Mouse (Mus musculus): ENCODE results near the gene Pear1. TPM values are rescaled to one million over a fixed set of nuclear protein-coding genes. Genes with fewer than 3 reads are reported as not detected.

Gene Pear1
- total and polyA plus RNA-seq, 3 experiments, result 0.20 to 1.2 (median 0.46) TPM

DNA sequence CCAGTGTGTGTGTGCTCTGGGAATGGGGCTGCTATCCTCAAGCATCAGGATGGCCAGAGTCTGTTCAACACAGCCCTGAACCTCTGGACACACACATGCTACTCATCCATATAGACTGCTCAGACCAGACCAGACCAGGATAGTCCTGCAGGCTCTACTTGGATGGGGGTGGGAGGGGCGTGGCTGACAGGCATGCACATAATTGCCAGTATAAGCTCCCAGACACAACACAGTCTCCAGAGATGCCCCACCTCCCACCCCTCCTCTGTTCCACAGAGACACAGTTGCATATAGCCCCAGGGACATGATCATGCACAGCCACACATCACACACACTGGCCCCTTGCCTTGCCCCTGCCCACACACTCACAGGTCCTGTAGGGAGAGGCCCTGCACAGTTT lies 34.9 kb downstream of the Pear1 start:
- DNase-seq (ENCODE audit: extremely low read depth), result no peak
- Histone ChIP-seq H3K27ac (ENCODE audit: insufficient read depth, low read depth) (no peak overlapping the region), H3K36me3 (replicated peaks in 1 of 2; ENCODE audit: control insufficient read depth in 1 of 2, insufficient read depth in 1 of 2, low read length in 1 of 2) (no peaks in the 10 kb centered on the region), H3K4me1 (ENCODE audit: control insufficient read depth in 1 of 2, insufficient read depth in 2 of 2) (peaks cover 0 to 10% of the 10 kb centered on the region in 2 experiments; a peak in 2 of 4 replicates), H3K9ac (ENCODE audit: insufficient read depth, low read depth) (no peak overlapping the region), H3K4me3 (replicated peaks in 1 of 3; ENCODE audit: low read depth in 2 of 3, low read length in 2 of 3, poor library complexity in 1 of 3) (no peak overlapping the region), H3K9me3 (replicated peaks; ENCODE audit: low read length) (no peaks in the 10 kb centered on the region), H3K4me2 (ENCODE audit: insufficient read depth, low read depth, poor library complexity, severe bottlenecking) (no peak overlapping the region), H3K79me2 (replicated peaks; ENCODE audit: control insufficient read depth, extremely low read depth, insufficient read depth, poor library complexity, severe bottlenecking) (no peaks in the 10 kb centered on the region), H3K27me3 (replicated peaks) (peaks cover 93% of the 10 kb centered on the region)
- dilution Hi-C loops (cut with MboI; ENCODE audit: extremely low pct_ligation_motif_present, extremely low pct_unique_long_range_greater_than_20kb, low sequenced_read_pairs) (no loop called here), in situ Hi-C loops (cut with MboI; ENCODE audit: low pct_ligation_motif_present, low pct_unique_long_range_greater_than_20kb, low sequenced_read_pairs) (no loop called here)
- TF ChIP-seq E2F4 (IDR thresholded peaks at IDR 0.05; ENCODE audit: insufficient replicate concordance, low read depth, low read length) (no peak), HCFC1 (IDR thresholded peaks at IDR 0.05; ENCODE audit: low read depth, low read length) (no peak), JUN (IDR thresholded peaks at IDR 0.05; ENCODE audit: insufficient read depth, low read depth, low read length) (no peak), USF2 (conservative IDR thresholded peaks at IDR 0.05; ENCODE audit: low read depth, low read length) (no peak), MAFK (IDR thresholded peaks at IDR 0.05; ENCODE audit: insufficient replicate concordance, low read length) (no peak), UBTF (IDR thresholded peaks at IDR 0.05; ENCODE audit: low read depth, low read length) (no peak), MAZ (IDR thresholded peaks at IDR 0.05; ENCODE audit: low read depth, low read length) (no peak), IRF4 (IDR thresholded peaks at IDR 0.05; ENCODE audit: low read depth, low read length) (no peak), BHLHE40 (IDR thresholded peaks at IDR 0.05; ENCODE audit: low read depth, low read length) (no peak), ETS1 (conservative IDR thresholded peaks at IDR 0.05; ENCODE audit: low read depth, low read length) (no peak), POLR2AphosphoS2 (IDR thresholded peaks at IDR 0.05; ENCODE audit: low read depth, low read length) (no peak), ZNF384 (IDR thresholded peaks at IDR 0.05; ENCODE audit: low read depth, low read length) (no peak), CHD1 (IDR thresholded peaks at IDR 0.05; ENCODE audit: low read depth, low read length) (no peak), ZKSCAN1 (IDR thresholded peaks at IDR 0.05; ENCODE audit: borderline replicate concordance, low read depth, low read length) (no peak), ZMIZ1 (IDR thresholded peaks at IDR 0.05; ENCODE audit: low read depth, low read length) (no peak), MYC (IDR thresholded peaks at IDR 0.05; ENCODE audit: low read depth, low read length) (no peak), ZC3H11A (IDR thresholded peaks at IDR 0.05; ENCODE audit: low read depth, low read length) (no peak)

DNA sequence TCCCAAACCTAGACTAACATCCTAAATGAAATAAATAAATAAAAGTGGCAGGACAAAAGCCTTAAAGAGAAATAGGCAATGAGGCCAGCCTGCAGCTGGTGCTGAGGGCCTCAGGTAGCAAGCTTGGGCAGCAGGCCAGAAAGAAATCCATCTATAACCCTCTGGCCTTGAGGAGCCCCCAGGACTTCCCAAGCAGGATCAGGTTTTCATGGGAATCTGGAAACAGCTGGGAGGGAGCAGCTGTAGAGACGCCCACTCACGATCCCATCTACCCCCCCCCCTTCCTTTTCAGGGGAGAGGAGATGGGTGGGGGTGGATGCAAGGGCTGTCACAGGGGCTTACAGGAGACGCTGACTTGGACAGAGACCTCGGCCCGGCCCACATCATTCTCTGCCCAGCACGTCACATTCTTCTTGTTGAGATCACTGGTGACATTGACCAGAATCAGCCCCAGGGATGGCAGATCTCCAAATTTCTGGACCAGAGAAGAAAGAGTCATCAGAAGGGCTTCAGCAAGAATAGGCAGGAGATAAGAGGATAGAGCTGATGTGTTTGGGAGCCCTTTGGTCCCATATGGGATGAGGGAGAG lies 38.4 kb downstream of the Pear1 start:
- H3K4me2 ChIP-seq (ENCODE audit: insufficient read depth, low read depth, poor library complexity, severe bottlenecking), result no peak overlapping the region
- no peak for DNase-seq (ENCODE audit: extremely low read depth)
- H3K9me3 ChIP-seq (replicated peaks; ENCODE audit: low read length), result no peaks in the 10 kb centered on the region
- no peaks in the 10 kb centered on the region for H3K36me3 ChIP-seq (replicated peaks in 1 of 2; ENCODE audit: control insufficient read depth in 1 of 2, insufficient read depth in 1 of 2, low read length in 1 of 2)
- H3K4me3 ChIP-seq (replicated peaks in 1 of 3; ENCODE audit: low read depth in 2 of 3, low read length in 2 of 3, poor library complexity in 1 of 3), result no peak overlapping the region
- H3K79me2 ChIP-seq (replicated peaks; ENCODE audit: control insufficient read depth, extremely low read depth, insufficient read depth, poor library complexity, severe bottlenecking), result no peaks in the 10 kb centered on the region
- in situ Hi-C loops (cut with MboI; ENCODE audit: low pct_ligation_motif_present, low pct_unique_long_range_greater_than_20kb, low sequenced_read_pairs) (no loop called here), dilution Hi-C loops (cut with MboI; ENCODE audit: extremely low pct_ligation_motif_present, extremely low pct_unique_long_range_greater_than_20kb, low sequenced_read_pairs) (no loop called here)
- H3K4me1 ChIP-seq (ENCODE audit: control insufficient read depth in 1 of 2, insufficient read depth in 2 of 2), result peaks cover 7 to 24% of the 10 kb centered on the region in 2 experiments
- no peak overlapping the region for H3K27ac ChIP-seq (ENCODE audit: insufficient read depth, low read depth)
- no peak overlapping the region for H3K9ac ChIP-seq (ENCODE audit: insufficient read depth, low read depth)
- TF ChIP-seq ZNF384 (IDR thresholded peaks at IDR 0.05; ENCODE audit: low read depth, low read length) (no peak), CTCF (conservative IDR thresholded peaks at IDR 0.05 in 1 of 2, IDR thresholded peaks at IDR 0.05 in 1 of 2; ENCODE audit: low read depth in 2 of 2, low read length in 2 of 2) (no peak), MYC (IDR thresholded peaks at IDR 0.05; ENCODE audit: low read depth, low read length) (no peak), NELFE (IDR thresholded peaks at IDR 0.05; ENCODE audit: low read depth, low read length) (no peak), BHLHE40 (IDR thresholded peaks at IDR 0.05; ENCODE audit: low read depth, low read length) (no peak), ZMIZ1 (IDR thresholded peaks at IDR 0.05; ENCODE audit: low read depth, low read length) (no peak), PAX5 (IDR thresholded peaks at IDR 0.05; ENCODE audit: low read length) (no peak), ETS1 (conservative IDR thresholded peaks at IDR 0.05; ENCODE audit: low read depth, low read length) (no peak), USF2 (conservative IDR thresholded peaks at IDR 0.05; ENCODE audit: low read depth, low read length) (no peak), MAZ (IDR thresholded peaks at IDR 0.05; ENCODE audit: low read depth, low read length) (no peak), NRF1 (IDR thresholded peaks at IDR 0.05; ENCODE audit: low read depth, low read length) (no peak)
- H3K27me3 ChIP-seq (replicated peaks), result peaks cover 93% of the 10 kb centered on the region

Measured in CH12.LX (cell line).